Mouse (Mus musculus) erythroblast, adult 5-6 weeks (primary cell): ENCODE results near the gene Cdk15. TPM values are rescaled to one million over a fixed set of nuclear protein-coding genes. Genes with fewer than 3 reads are reported as not detected.

Experiments
- ATAC-seq: replicated peaks from 2 replicates; pipeline ENCODE4 v1.8.0; 2016; ENCODE audit warnings: moderate number of reproducible peaks, mild to moderate bottlenecking, moderate TSS enrichment, inconsistent platforms; ENCODE audit not compliant: poor library complexity, low FRiP score, severe bottlenecking
- total RNA-seq, 2 experiments: library from RNA; stranded (forward) in 1 of 2; stranded (reverse) in 1 of 2; fragments of 150-400 nt in 1 of 2; fragments of 200-764, 138-1000 nt in 1 of 2; gene quantifications; 2 replicates each; pipeline versions ENCODE4 v1.2.3 to v1.2.4; 2015 to 2017; ENCODE audit warnings: low replicate concordance in 2 of 2

Gene Cdk15
- total RNA-seq, 2 experiments from 2014 or later = not detected

DNA sequence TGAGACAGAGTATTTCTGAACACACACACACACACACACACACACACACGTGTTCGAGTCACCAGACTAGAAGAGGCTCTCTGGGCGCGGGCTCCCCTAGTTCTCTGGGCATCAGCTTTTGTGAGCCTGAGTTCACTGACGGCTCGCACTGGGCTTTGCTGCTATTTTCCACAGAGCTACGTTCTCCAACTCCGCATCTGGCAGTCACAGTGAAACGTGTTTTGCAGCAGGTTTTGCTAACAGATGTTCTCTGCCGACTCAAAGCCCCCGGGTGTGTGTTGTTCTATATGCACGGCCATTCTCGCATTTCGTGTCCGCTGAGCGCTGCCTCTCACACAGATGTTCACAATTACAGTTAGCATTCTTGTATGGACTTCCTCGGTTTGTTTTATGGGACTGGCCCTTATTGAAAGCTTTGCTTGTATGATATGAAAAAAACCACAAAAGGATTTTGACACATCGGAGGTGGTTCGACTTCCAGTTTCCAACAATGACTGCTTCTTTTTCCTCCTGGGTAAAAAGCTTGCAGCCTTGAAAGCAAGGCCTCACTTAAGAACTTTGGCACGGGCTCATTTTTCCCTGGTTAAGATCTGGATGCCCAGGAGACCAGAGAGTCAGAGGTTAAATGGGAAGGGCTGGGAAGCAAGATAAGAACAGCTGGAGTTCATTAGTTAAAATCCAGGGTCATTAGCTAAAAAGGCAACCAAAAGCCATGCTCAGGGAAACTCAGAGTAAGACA, 13.4 kb downstream of the Cdk15 start:
- no peak for ATAC-seq

GRCm38 (mm10) chr1:59272189-59272588, 15.5 kb downstream of the Cdk15 start:
- ATAC-seq = no peak

DNA sequence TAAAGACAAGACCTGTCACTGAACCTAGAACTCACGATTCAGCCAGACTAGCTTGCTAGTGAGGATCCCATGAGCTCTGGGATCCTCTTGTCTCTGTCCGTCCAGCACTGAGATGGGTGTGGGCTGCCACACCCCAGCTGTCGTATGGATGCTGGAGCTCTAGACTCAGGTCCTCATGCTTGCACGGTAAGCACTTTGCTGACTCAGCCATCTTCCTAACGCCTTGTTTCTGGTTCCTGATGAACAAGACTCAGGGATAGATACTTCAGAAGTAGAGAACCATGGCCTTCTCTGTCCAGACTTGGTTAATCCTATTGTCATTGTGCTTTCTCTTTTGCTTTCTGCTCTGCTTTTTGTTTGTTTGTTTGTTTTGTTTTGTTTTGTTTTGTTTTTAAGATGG, 29.2 kb downstream of the Cdk15 start:
- ATAC-seq = no peak

- no peak for ATAC-seq
These were observed 29.7 kb downstream of the Cdk15 start for GRCm38 (mm10) chr1:59286316-59286850.

DNA sequence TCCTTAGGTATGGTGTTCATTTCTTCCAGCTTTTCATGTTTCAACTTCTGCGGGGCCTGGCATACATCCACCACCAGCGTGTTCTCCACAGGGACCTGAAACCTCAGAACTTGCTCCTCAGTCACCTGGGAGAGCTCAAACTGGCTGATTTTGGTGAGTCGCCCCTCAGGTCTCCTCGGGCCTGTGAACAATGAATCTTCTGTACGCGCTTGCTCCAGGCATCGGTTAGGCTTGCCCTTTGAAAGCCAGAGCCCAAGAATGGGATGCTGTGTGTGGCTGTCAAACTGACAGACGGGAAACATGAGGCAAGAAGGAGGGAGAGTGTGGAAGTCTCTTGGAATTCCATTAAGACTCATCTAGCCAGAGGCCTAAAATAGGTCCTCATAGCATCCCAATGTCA, 31.0 kb downstream of the Cdk15 start:
- no peak for ATAC-seq

DNA sequence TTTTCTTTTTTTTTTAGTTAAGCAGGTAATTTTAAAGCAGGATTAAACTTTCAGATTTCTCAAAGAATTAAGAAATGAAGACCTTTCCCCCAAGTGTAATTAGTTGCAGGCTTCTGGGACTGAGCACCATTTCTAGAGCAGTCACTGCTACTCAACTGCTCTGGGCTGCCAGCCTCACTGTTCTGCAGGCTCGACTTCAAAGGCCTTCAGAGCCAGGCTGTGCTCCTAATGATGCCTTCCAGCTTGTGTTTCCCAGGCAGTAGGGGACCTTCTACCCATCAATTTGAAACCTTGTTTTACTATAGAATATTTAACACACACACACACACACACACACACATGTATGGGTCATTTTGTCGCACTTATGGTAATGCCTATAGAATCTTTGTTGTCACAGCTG, 34.9 kb downstream of the Cdk15 start:
- ATAC-seq = no peak

DNA sequence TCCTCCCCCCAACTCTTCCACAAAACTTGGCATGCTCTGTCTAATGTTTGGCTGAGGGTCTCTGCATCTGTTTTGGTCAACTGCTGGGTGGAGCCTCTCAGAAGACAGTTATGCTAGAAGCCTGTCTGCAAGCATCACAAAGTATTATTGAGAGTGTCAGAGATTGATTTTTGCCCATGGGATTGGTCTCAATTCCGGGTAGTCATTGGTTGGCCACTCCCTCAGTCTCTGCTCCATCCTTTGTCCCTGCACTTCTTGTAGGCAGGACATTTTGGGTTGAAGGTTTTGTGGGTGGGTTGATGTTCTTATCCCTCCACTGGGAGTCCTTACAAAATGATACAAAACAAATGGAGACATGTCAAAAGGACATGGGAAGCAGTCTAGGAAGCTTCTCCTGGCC, 39.1 kb downstream of the Cdk15 start:
- no peak for ATAC-seq

- ATAC-seq = no peak
These were observed 40.5 kb downstream of the Cdk15 start for GRCm38 (mm10) chr1:59297167-59297566.

DNA sequence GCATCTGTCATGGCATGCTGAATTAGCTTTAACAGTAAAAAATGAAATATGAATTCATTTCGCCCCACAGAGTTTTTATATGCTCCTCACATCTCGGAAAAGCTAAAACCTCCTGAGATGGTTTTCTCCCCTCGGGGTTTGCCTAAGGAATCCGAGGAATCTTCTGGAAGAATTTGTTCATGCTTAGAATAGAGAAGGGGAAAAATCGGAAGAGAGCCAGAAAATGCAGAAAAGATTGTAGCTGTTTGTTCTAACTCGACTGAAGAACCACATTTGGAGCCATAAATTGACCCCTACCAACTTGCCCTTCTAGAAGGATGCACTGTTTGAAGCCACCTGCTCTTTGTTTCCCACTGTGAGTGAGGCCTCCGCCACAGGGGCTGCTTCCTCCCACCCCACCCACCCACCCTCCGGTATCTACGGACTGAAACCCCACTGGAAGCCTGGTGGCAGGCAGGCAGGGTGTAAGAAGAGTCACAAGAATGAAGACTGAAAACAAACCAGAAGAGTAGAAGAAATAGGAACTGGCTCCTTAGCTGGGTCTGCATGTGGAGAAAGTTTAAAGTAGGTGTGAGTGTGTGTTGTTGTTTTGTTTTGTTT, 41.9 kb downstream of the Cdk15 start:
- ATAC-seq = no peak

GRCm38 (mm10) chr1:59307310-59307709, 50.6 kb downstream of the Cdk15 start:
- ATAC-seq = no peak

GRCm38 (mm10) chr1:59311292-59311885, 54.7 kb downstream of the Cdk15 start:
- no peak for ATAC-seq

DNA sequence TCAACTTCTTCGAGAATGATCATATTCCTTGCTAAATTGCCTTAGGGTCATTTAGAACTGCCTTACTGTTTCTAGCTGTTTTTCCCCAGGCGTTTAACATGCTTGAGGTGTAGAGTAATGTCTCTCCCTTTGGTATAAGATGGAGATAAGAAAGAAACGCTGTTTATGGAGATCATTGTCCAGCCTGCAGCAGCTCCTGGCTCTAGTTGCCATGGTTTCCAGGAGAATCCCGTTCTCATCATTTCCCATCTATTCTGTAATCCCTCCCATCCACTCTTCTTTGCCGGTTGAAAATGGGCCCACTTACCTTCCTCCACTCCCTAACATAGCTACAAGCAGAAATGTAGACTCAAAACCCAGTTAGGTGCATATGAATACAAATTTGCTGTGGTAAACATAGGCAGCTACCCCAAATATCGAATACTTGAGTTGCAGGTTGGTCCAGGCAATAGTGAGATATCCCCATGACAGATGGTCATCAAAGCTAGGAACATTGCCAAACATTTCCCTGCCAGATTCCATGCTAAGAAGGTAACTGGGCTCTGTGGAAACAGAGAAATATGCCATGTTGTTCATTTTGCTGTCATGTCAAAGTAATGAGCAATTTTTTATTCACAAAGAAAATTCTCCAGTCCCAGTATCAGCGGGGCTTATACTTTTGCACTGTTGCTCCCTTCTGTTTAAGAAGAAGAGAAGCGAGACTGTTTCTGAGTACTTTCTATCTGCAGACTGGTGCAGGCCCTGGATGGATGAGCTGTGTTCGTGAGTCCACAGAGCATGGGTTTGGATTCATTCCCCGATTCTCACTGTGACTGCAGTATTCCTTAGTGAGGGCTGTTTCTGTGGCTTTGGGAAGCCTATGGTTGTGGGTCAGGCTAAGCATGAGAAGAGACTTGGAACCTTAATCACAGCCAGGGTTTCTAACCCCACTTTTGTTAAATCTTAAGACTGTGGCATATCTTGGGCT, 55.8 kb downstream of the Cdk15 start:
- ATAC-seq = no peak

DNA sequence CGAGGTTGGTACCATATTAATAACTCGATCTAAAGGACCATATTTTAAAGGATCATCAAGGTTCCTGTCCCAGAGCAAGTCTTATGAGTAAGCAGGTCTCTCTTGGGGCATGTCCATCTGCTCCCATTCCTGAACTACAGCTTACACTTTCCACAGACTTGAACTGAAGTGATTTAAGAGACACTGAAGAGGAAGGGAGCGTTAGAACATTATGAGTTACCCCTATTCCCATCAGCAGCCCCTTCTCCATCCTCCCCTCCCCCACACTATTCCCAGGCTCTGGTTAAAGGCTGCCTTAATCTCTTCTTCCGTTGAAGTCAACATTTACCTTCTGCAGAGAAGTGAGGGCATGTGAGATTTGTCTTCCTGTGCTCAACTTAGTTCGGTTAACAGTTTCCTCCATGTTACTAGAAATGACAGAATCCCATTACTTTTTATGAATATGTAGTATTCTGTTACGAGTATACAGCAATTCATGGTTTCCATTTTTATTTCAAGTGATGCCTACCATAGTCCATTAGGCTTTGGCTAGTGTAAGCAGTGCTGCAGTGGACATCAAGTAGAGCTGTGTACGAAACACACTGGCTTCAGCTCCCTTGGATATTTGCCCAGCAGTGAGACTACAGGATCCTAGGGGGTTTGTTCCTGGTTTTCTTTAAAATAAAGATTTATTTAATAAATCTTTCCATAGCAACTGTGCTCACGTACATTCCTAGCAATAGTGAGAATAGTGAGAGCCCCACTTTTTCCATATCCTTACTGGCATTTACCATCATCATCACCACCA, 56.6 kb downstream of the Cdk15 start:
- no peak for ATAC-seq

DNA sequence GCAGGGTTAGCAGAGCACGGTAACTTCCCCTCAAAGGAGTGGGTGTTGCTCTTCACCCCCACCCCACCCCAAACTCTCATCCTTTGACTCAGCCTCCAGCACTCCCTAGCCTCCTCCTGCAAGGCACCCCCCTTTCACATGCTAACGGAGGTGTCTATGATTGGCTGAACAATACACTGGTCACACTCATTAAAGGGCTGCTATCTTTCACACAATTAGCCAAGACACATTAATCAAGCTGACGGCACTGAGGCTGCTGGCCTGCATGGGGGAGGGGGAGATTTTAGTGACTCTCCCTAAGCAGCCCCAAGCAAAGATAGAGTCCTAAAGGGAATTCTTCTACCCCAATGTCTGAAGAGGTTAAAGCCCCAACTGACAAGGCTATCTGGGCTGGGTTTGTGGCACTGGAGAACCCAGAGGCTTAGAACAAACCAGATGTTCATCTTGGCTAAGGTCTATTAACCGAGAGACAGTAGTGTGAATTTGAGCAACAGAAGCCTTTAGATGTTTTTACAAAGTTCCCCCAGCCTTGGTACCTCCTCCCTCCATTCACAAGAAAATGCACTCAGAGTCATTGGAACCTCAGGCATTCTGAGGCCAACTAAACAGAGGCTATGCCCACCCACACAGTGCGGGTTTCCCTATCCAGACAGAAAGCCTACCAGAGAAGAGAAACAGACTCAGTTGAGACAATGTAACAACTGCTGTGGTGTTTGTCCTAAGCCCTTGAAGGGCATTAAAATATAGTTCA, 58.5 kb downstream of the Cdk15 start:
- no peak for ATAC-seq

- ATAC-seq = no peak
These were observed 59.3 kb downstream of the Cdk15 start for GRCm38 (mm10) chr1:59316031-59316385.

DNA sequence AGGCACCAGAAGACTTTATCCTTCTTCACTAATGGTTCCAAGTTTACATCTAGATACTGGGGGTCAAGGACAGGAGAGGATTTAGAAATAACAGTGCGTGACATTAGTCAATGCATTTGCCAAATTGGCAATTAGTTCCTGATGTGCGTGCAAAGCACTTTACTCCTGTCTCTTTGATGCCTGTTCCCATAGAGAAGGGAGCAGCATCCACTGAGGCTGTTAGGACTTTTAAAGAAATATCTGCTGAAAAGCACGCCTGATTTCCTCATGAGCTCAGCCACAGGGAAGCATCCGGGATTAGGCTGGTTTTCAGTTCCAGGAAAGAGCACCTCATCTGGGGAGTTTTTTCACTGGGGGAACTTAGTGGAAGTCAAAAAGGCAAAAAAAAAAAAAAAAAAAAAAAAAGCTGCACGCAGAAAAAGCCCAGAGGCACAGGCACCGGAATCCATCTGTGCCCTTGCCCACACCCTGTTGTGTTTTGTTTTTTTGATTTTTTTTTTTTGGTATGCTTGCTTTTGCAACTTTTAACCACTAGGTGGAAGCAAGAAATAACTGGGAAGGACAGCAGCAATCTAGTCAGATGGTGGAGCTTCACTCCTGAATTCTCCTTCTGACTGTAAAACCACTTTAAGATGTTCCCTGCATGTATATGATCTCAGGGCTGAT, 59.8 kb downstream of the Cdk15 start:
- ATAC-seq = no peak

DNA sequence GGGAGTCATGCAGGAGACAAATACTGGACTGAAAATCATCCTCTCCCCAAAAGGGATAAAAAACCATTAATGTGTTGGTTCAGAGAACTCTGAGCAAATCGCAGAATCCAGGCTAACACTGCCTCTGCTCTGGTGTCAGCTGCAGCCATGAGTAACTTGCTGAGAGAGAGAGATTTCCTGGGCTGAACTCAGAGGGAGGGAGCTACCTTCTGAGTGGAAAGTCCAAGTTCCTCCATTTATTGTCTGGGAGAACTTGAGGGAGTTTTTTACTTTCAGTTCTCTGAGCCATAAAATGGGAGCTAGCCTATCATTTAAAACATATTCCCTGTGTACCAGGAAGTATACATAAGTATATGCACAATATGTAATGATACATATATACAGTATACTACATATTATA, 60.7 kb downstream of the Cdk15 start:
- ATAC-seq = no peak

GRCm38 (mm10) chr1:59318878-59319277, 62.2 kb downstream of the Cdk15 start:
- ATAC-seq = no peak
